Mouse (Mus musculus) forebrain, embryonic 16.5 days (tissue): ENCODE measurements at regions not wholly inside any gene's neighbourhood (a gene's known extent, or its start where the extent isn't known, plus 50 kb on each side); places are given as distances from the start of the nearest gene placed in this dataset.

Experiments
- ATAC-seq: fragments of 200-750 bp; cut with Nextera tagmentation; 2 replicates; pipeline ENCODE4 v1.8.0; 2017; ENCODE audit warnings: mild to moderate bottlenecking, moderate library complexity
- H3K27ac ChIP-seq: fragments of 300-500 bp; sonication (generic); 2 replicates; pipeline ENCODE4 v1.5.1; 2014; ENCODE audit warnings: low read length, control low read depth
- H3K27me3 ChIP-seq: fragments of 300-500 bp; sonication (generic); replicated peaks from 2 replicates; pipeline ENCODE4 v1.6.1; 2014; ENCODE audit warnings: low read length; ENCODE audit not compliant: control insufficient read depth, insufficient read depth
- H3K36me3 ChIP-seq: fragments of 300-500 bp; sonication (generic); 2 replicates; pipeline ENCODE4 v1.6.1; 2014; ENCODE audit not compliant: control insufficient read depth, insufficient read depth
- H3K4me1 ChIP-seq: fragments of 300-500 bp; sonication (generic); replicated peaks from 2 replicates; pipeline ENCODE4 v1.6.1; 2014; ENCODE audit warnings: low read length; ENCODE audit not compliant: control insufficient read depth, insufficient read depth
- H3K4me2 ChIP-seq: fragments of 300-500 bp; sonication (generic); 2 replicates; pipeline ENCODE4 v1.6.1; 2014; ENCODE audit warnings: mild to moderate bottlenecking, low read length, control low read depth
- H3K4me3 ChIP-seq: fragments of 300-500 bp; sonication (generic); replicated peaks from 2 replicates; pipeline ENCODE4 v1.5.1; 2014; ENCODE audit warnings: mild to moderate bottlenecking, low read length, control low read depth
- H3K9ac ChIP-seq: fragments of 300-500 bp; sonication (generic); replicated peaks from 2 replicates; pipeline ENCODE4 v1.6.1; 2014; ENCODE audit warnings: low read depth, low read length, control low read depth
- H3K9me3 ChIP-seq: fragments of 300-500 bp; sonication (generic); 2 replicates; pipeline ENCODE4 v1.6.1; 2016; ENCODE audit warnings: low read length; ENCODE audit not compliant: control insufficient read depth
- WGBS: fragments of 180-500 bp; shearing (Covaris S2); extraction: QIAGEN DNeasy Blood & Tissue Kit; methylation state at CpG from one replicate; pipeline ENCODE4 v1.1.7; 2014; 5-methylcytosine and 5-hydroxymethylcytosine counted together

DNA sequence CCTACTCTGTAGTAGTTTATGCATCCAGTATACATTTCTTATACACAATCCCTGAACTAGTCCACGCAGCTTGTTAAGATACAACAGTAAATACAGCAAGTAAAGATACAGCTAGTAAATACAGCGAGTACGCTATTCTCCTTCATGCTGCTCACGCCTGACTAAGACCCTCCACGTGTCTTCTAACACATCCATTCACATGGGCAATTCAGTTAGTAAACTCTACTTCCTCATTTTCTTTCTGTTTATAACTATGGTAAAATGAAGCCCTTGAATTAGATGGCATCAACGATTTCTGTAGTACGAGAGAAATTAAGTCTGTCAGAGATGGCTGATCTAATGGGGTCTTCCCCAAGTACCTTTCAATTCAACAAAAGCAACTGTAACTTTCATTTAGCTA, 1246.3 kb downstream of the 9330182O14Rik start:
- Histone ChIP-seq H3K9me3 (no peaks in the 10 kb centered on the region), H3K9ac (no peak overlapping the region), H3K27ac (no peak overlapping the region), H3K27me3 (no peaks in the 10 kb centered on the region), H3K36me3 (no peaks in the 10 kb centered on the region), H3K4me1 (no peaks in the 10 kb centered on the region), H3K4me3 (no peak overlapping the region), H3K4me2 (no peak overlapping the region)
- whole genome bisulfite sequencing = 93% methylated on average over 7 of the region's 7 CpGs
- no peak for ATAC-seq

- Histone ChIP-seq H3K36me3 (no peaks in the 10 kb centered on the region), H3K4me1 (no peaks in the 10 kb centered on the region), H3K4me2 (no peak overlapping the region), H3K4me3 (no peak overlapping the region), H3K27ac (no peak overlapping the region), H3K9ac (no peak overlapping the region), H3K9me3 (no peaks in the 10 kb centered on the region), H3K27me3 (no peaks in the 10 kb centered on the region)
- 52% methylated on average over 2 of the region's 2 CpGs for WGBS
- ATAC-seq = no peak
Observed at GRCm38 (mm10) chr15:41390699-41391098, 1256.5 kb downstream of the 9330182O14Rik start.
